In the genomic region with DNA sequence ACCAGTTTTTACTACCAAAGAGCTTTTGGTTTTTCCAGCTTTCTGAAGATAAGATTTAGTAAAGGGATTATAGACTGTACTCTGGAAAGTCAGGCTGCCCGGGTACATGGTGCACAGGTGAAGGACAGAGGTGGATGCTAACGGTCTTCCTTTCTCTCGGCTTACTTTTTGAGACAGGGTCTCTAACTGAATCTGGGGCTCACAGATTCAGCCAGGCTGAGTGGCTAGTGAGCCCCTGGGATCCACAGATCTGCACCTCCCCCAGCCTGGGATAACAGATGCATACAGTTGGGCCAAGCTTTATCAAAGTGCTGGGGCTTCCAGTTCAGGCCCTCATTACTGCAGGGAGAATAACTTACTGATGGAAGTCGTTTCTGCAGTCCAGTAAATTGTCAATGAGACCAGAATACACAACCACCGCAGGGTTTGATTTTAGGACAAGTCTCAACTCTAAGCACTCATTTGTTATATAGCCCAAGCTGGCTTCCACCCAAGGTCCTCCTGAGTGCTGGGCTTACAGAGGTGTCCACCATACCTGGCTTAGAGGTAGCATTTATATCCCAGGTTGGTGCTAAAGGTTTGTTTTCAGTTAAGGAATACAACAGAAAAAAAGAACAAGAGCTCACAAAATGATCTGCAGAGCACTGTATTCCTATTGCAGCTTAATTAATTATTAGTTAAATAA, we compare ENCODE assay signal across 1 mouse cellular context.
TF ChIP-seq lines count a peak whose summit lies in the region.

No protein-coding gene starts in this region.

TF ChIP-seq in MEL, 35 proteins besides CTCF, POLR2A, EP300 and RAD21:
- no peak for TF ChIP-seq USF2 (IDR thresholded peaks at IDR 0.05; ENCODE audit: borderline replicate concordance in 1 of 2, insufficient read depth in 1 of 2, low read depth in 1 of 2, low read length in 2 of 2)
- no peak for TF ChIP-seq POLR2AphosphoS2 (IDR thresholded peaks at IDR 0.05; ENCODE audit: low read length)
- TF ChIP-seq ZC3H11A (IDR thresholded peaks at IDR 0.05; ENCODE audit: low read depth, low read length), result no peak
- no peak for TF ChIP-seq MXI1 (IDR thresholded peaks at IDR 0.05; ENCODE audit: low read depth, low read length)
- TF ChIP-seq CHD2 (IDR thresholded peaks at IDR 0.05; ENCODE audit: low read length), result no peak
- no peak for TF ChIP-seq ELF1 (IDR thresholded peaks at IDR 0.05; ENCODE audit: low read depth, low read length)
- no peak for TF ChIP-seq GABPA (IDR thresholded peaks at IDR 0.05; ENCODE audit: low read depth, low read length)
- TF ChIP-seq TBP (IDR thresholded peaks at IDR 0.05; ENCODE audit: low read depth, low read length), result no peak
- no peak for TF ChIP-seq ZKSCAN1 (IDR thresholded peaks at IDR 0.05; ENCODE audit: low read depth, low read length)
- TF ChIP-seq ZMIZ1 (IDR thresholded peaks at IDR 0.05; ENCODE audit: low read depth, low read length), result no peak
- no peak for TF ChIP-seq MAX (IDR thresholded peaks at IDR 0.05; ENCODE audit: low read length)
- no peak for TF ChIP-seq SMC3 (IDR thresholded peaks at IDR 0.05; ENCODE audit: low read depth, low read length)
- TF ChIP-seq ZNF384 (IDR thresholded peaks at IDR 0.05; ENCODE audit: low read depth, low read length), result no peak
- TF ChIP-seq POLR2AphosphoS5 (IDR thresholded peaks at IDR 0.05; ENCODE audit: borderline replicate concordance, low read depth, low read length), result no peak
- no peak for TF ChIP-seq USF1 (IDR thresholded peaks at IDR 0.05; ENCODE audit: low read depth, low read length)
- no peak for TF ChIP-seq JUND (IDR thresholded peaks at IDR 0.05; ENCODE audit: low read depth, low read length)
- TF ChIP-seq ETS1 (IDR thresholded peaks at IDR 0.05; ENCODE audit: low read depth, low read length), result no peak
- TF ChIP-seq UBTF (IDR thresholded peaks at IDR 0.05; ENCODE audit: borderline replicate concordance, insufficient read depth, low read depth, low read length), result no peak
